Mouse (Mus musculus) gastrocnemius, adult 8-10 months (tissue): ENCODE measurements at regions not wholly inside any gene's neighbourhood (a gene's known extent, or its start where the extent isn't known, plus 50 kb on each side); places are given as distances from the start of the nearest gene placed in this dataset.

ENCODE experiments used
- DNase-seq, 2 experiments: peaks; one replicate each; pipeline ENCODE4 v3.0.0; 2022; ENCODE audit warnings: low spot score in 2 of 2

DNA sequence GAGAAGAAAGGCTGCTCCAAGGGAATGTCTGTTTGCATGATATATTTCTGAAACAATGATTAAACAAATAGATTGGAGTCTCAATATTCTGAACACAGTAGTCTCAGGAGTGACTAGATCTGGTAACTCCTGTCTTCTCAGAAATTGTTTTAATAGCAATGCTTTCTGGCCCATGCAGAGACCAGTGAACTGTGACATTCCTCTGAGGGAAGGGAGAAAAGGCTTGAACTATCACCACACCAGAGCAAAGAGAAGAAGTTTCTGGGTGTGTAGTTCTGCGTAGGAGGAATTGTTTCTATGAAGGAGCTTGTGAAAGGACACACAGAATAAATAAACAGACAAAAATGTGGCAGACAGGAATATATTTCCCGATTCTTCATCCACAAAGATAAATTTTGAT lies 277.1 kb downstream of the Osr1 start:
- DNase-seq, result no peak

DNA sequence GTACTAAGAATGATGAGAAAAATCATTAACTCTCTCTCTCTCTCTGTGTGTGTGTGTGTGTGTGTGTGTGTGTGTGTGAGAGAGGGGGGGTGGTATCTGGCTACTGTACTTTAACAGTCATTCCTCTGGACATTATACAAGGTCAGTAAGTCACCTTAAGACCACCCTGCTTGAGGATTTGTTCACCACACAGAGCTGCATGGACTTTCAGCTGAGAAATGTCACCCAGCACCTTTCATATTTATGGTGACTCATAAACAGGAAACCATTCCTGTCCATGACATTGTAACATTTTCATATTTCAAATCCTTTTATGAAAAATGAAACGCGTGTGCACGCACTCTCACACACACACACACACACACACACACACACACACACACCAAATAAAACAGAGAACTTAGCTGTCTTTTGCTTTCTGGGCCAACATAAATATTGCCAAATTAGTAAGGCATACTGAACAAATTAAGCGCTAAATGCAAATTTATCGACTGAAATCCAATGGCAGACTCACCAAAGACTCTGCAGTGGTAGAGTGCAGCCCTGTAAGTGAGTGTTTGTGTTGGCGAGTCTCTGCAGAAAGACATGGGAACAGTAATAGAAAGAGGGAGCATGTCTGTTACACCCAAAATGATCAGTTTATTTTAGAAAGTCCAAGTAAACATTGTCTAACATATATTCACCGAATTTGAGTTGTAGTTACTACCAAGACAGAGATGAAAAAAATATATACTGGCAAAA lies 277.7 kb downstream of the Osr1 start:
- no peak for DNase-seq

DNA sequence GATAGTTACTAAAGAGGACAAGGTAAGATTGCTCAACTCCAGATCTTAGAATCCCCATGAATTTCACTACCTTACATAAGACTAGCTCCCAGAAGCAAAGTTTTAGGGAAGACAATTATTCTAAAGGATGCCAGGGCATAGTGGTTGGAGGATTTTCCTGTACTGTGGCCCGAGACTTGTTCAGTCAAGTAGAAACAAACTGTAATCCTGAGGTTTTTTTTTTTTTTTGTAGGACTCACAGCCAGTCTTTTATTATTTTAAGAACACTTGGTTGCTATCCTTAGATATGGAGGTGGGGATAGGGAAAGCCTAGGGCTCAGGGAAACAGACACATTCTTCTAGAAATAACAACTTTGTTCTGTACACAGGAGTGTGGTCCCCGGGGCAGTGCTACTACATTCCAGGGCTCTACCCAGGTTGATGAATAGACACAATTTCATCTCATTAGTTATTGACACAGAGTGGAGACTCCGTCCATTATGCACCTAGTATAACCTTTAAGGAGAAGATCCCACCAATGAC lies 285.6 kb downstream of the Osr1 start:
- no peak for DNase-seq

DNA sequence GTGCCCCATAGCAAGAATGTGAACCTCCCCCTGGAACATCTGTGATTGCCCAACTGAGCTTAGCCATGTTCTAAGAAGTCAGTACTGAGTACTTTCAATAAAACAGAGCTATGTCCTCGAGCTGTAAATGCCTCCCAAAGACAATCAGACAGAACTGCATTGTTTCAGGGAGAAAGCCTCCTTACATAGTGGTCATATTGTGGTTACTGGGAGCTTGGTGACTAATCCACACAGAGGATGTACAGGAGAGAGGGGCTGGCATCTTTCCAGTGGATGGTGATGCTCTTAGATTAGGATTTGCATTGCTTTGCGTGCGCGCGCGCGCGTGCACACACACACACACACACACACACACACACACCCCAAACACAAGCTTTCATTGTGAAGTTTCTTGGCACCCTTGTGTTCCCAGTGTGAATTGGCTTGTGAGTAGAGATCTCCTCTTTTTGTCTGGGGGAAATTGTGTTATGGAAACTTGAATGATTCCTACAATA lies 286.3 kb downstream of the Osr1 start:
- no peak for DNase-seq

DNA sequence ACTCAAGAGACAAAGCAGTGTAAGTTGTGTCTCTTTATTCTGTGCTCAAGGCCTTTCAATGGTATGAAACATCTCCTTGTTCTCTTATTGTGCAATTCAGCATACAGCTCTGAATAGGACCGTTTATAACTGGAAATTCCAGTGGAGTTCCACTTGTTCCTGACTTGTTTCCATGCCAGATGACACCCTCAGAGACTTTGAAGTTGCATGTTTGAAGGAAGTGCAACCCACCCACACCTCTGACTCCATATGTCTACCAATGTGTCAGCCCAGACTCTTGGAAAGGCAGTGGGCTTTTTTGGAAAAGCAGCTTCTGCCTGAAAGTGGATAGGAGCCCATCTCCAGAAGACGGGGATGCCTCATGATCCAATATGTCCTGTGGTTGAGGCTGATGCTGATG lies 288.1 kb downstream of the Osr1 start:
- no peak for DNase-seq

DNA sequence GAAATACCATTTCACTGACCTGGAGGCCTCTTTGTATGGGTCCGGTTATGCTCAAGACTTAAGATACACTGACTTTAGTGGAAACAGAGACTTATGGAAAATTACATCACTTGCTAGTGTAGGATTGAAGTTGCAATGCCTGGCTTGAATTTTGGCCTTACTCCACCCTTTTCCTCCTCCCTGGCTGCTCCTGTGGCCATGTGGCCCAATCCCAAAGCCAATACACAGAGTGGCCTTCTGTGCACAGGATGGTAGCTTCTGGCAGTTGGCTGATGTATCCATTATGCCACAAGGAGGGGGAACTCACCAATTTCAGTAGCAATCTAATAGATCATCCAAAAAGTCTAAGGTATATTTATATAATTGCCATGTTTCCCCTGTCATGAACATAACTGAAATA lies 292.4 kb downstream of the Osr1 start:
- DNase-seq, result no peak

DNA sequence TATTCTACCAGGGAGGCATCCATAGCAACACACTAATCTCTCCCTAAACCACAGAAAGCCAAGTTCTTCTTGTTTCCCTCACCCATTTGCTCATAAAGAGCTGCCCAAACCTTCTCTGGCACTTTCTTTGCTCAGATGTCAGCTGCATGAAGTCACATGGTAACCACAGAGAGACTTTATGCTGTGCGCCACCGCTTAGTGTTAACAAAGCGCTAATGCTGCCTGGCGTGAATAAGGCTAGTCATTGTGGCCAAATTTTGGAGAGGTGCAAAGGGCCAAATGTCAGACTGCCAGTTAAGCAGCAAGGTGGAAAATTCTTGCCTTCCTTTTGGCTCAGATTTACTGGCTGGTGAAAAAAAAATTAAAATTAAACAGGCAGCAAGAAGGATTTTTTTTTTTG lies 302.3 kb downstream of the Osr1 start:
- no peak for DNase-seq

DNA sequence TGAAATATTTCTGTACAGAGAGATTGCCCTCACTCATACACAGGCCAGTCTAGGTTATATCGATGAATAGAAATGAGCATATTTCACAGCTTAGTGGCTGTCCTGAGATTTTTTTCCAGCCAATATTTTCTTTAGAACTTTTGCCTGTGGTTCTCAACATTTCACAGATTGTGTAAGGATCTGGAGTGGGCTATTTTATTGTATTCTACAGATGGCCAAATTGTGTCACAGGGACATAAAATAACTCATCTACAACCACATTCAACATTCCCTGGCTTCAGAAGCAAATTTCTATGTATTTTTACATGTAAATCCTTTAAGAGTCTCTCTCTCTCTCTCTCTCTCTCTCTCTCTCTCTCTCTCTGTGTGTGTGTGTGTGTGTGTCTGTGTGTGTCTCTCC lies 303.3 kb downstream of the Osr1 start:
- no peak for DNase-seq

DNA sequence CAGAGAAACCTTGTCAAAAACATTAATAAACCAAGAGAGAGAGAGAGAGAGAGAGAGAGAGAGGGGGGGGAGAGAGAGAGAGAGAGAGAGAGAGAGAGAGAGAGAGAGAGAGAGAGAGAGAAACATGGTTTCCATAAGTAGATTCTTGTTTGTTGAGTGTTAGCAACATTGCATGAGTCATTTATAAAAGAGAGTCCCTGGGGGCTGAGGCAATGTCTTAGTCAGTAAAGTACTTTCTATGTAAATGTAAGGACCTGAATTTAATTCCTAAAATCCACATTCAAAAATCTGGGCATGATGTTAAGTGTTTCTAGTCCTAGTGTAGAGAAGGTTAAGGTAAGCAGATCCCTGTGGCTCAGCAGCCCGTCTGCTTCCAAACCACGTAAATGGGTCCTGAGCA lies 304.9 kb downstream of the Osr1 start:
- DNase-seq, result no peak

DNA sequence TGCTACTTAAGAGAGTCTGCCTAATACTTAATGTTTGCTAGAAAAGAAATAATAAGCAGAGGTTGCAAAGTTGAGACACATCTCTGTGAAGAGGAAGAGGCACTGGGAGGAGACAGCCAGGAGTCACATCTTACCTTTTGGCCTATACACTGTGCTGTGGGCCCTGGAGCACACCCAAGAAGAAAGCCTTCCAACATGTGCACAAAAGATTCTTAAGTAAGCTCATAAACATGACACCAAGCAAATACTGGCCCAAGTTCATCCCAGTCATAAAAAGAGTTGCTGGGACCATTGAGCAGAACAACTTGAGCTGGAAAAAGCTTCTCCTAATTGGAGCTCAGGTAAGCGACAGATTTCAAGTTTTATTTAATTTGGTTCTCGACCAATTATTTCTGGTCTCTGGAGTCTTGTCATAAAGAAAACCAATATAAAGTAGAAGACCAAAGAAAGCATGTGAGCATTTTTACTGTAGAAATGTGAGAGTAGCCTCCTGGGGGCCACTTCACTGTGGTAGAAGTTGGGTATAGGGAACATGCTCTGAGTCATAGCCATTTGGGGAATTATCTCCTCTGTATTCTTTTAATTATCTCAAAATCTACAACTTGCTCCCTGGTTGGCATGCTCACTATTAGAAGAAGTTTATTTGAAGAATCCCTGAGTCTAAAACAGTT lies 312.2 kb downstream of the Osr1 start:
- DNase-seq, result no peak

DNA sequence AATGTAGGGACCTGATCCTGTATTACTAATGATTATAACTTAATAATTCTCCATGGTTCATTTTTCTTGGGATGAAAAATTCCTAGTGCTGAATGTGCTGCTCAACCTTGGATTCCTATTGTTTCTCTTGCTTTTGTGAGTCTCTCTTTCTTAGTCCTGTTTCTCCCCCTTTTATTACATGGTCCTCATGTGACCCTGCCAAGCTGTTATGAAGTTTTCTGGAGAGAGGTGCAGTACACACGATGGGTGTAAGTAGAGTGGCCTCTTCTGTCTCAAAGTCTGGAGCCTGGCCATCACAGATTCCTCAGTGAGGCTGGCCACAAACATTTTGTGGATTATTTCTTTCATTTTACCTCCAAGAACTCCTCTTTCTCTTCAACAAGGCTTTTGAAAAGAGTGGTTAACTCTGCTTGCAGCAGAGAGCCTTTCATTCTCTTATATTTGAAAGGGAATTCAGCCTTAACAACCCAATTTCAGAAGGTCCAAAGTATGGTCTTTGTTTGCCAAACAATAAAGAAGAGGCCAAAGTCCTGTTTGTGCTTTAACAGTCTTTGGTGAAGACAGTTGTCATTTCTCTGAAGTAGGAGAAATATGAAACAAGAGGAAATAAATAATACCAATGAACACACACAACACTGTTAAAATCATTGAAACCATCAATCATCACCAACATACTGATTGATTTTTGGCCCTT lies 313.3 kb downstream of the Osr1 start:
- no peak for DNase-seq

DNA sequence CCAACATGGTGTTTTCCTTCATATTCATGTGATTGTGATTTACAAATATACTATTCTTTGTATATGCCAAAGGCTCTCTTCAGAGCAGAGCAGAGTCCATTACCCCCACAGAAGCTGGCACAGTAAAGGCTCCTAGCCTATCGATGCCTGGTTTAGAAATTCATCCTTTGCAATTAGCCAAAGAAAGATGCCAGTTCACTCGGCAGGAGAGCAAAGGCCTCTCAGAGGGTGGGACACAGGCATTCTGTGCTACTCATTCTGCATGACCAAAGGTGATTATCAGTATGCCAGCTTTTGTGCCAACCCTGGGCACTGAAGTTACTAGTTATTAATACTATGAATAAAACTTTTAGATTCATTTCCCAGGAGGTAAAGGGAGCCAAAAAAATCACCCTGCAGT lies 324.6 kb downstream of the Osr1 start:
- no peak for DNase-seq

DNA sequence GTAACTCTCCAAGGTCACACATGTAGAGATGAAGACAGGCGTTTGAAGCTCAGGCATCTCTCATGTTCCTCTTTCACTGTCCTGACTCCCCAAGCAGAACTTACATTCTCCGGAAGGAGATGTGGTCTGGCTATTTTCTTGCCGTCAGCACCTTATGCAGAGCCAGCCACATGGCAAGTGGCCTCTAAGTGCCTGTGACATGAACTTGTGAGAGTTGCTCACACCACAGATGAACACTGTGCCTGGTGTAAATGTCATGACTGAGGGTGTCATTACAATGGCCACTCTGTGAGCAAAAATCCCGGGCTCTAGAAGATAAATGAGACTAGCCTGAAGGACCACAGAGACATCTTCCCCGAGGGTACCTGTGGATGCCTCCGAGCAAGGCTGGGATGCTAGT lies 328.1 kb downstream of the Osr1 start:
- DNase-seq, result no peak

DNA sequence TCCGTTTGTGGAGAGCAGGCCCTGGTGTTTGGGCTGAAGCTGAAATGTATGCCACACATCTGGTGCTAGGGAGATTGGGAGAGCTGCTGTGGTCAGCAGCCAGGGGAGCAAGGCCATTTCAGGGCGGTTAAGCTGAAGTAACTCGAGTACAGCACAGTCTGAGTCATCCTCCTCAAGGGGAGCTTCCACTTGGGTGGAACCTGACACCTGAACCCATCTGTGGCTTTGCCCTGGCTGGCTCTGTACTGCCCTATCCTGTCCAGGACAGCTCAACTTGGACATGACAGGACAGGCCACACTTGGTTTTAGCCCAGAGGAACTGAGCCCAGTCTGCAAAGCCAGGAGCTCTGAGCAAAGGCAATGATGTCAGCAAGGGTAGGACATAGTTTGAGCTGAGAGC lies 328.5 kb downstream of the Osr1 start:
- peak; percentile 84 to 90 for DNase-seq

DNA sequence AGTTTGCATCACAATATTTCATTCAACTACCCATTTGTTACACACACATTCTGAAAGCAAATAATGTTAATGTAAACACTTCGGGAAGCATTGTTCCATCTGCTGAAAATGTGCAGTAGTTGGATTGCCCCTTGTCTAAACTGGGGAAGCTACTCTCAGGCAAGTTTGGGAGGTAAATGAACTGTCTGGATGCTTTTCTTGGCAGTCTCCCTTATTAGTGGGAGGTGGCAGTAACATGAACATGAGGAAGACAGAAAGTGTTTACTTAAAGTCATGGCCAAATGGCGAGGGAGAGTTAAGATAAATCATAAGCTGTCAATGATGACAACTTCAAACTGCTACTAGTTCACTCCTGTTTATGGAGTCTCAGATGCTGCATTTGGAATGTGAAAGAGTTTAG lies 332.0 kb downstream of the Osr1 start:
- no peak for DNase-seq

DNA sequence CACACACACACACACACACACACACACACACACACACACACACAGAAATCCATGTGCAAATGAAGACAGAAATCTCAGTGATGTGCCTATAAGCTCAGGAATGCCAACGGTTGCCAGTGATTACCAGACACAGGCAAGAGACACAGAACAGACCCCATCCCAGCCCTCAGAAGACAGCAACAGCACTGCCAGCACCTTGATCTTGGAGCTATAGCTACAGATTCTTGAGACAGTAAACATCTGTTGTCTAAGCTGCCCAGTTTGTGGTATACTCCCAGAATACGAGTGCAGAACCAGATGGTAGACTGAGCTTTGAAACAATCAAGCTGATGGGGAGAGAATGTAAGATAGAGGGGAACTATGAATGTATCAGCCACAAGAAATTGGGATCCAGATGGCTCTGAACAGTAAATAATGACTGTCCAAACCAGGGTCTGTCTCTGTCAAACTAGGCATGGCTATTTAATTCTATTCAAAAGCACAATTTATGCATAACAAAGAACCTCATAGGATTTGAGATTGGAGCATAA lies 333.9 kb downstream of the Osr1 start:
- no peak for DNase-seq

DNA sequence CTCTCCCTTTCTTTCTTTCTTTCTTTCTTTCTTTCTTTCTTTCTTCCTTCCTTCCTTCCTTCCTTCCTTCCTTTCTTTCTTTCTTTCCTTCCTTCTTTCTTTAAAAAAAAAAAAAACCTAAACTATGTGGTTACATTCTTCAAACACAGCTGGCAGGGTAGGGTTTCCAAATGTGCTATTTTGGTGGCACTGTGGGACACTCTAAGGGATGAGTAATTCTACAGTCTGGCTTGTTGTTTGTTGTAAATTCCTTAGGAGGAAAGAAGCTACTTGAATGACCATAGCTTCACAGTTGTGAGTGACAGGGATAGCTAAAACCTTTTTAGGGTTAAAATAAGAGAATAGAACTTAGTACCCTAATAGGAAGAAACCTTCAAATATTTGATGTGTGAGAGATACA lies 342.4 kb downstream of the Osr1 start:
- DNase-seq, result no peak

DNA sequence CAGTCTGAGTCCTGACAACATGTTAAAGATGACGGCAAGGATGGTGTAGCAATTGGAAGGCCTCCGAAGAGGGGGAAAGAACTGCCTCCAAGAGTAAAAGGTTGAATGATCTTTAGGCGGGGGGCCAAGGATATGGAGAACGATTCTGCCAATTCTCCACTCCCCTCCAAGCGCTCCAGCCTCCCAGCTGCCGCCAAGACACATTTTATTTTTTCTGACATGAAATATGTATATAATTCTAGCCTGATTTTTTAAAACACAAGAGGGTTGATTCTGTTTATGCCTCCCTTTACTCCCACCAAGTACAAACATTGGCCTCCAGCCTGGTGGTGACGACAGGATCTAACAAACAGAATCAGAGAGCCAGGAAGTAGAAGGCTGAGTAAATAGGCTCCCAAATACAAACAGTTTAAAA lies 345.8 kb downstream of the Osr1 start:
- DNase-seq, result peak; percentile 17 to 23

DNA sequence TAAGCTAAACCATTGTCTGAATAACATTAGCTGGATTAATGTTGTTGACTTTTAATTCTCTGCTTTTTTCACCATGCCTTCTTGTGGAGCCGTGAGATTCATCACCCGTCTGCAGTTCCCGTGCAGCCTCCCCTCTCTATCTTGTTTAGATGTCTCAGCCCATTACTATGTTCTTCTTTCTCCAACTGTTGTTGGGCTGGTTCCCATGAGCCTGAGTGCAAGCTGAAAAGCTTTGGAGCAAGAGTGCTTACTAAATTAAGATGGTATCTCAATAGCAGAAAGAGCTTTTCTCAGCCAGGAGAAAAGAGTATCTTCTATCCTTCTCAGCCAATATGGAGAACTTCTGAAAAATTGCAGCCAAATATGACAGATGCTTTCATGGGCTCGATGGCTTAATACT lies 348.1 kb downstream of the Osr1 start:
- no peak for DNase-seq

DNA sequence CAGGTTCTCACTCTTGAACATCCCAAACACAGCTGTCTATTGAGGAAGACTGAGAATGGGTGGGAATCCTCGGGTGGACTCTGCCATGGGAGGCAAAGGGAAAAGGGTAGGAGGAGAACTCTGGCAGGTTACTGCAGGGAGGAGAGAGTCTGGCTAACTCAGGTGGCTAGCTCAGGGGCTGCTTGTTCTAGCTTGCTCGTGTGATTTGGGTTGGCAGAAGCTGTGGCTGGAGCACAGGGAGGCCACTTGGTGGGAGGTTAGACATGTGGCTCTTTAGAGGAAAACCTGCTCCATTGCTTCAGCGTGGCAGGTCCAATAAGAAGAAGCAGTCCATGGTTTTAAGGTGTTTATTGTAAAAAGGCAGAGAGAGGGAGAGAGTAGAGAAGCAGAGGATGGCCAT lies 349.1 kb downstream of the Osr1 start:
- no peak for DNase-seq

DNA sequence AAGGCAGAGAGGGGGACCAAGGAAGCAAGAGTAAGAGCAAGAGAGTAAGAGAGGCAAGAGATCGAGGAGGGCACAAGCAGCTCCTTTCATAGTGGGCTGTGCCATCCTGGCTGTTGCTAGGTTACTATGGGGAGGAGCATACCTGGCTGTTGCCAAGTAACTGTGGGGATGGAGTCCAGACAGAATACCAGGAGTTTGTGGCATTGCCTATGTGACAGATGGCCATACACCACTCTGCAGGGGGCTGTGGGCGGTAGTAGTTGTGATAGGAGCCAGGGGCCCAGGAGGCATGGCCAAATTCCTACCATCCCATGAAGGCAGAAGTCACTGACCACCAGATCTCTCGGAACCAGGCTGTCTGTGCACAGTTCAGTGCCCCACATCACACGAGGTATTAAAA lies 349.5 kb downstream of the Osr1 start:
- no peak for DNase-seq

DNA sequence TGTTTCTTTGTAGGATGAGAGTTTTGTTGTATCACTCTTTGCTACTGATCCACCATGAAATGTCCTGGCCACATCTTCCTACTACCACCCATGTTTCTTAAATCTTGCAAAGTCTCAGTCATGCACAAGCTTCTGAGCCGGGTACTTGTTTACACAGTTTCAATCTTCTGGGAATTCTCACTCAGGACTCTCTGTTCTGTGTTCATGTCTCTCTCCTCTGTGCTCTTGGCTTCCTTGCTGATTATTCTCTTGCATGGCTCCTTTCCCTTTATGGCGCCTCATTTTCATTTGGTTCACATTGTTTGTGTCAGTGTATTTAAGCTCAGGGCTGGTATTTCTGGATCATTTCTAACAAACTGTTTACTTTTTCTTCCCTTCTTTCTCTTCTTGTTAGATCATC lies 350.5 kb downstream of the Osr1 start:
- DNase-seq, result no peak
